Mouse (Mus musculus) forebrain, embryonic 11.5 days (tissue): ENCODE results near the gene Rcor3. TPM values are rescaled to one million over a fixed set of nuclear protein-coding genes. Genes with fewer than 3 reads are reported as not detected.

Source experiments
- ATAC-seq: fragments of 200-750 bp; cut with Nextera tagmentation; replicated peaks from 2 replicates; pipeline ENCODE4 v1.8.0; 2017; ENCODE audit warnings: moderate TSS enrichment; ENCODE audit not compliant: low FRiP score
- DNase-seq: peaks from one replicate; pipeline ENCODE4 v3.0.0-alpha.2; 2017; ENCODE audit warnings: low spot score
- H3K27ac ChIP-seq: fragments of 300-500 bp; sonication (generic); 2 replicates; pipeline ENCODE4 v1.5.1; 2014; ENCODE audit warnings: low read depth, low read length
- H3K27me3 ChIP-seq: fragments of 300-500 bp; sonication (generic); 2 replicates; pipeline ENCODE4 v1.6.1; 2014; ENCODE audit warnings: mild to moderate bottlenecking, low read length, mixed read lengths; ENCODE audit not compliant: control insufficient read depth, insufficient read depth
- H3K36me3 ChIP-seq: fragments of 300-500 bp; sonication (generic); 2 replicates; pipeline ENCODE4 v1.6.1; 2014; ENCODE audit warnings: mild to moderate bottlenecking, low read length, moderate library complexity, mixed read lengths; ENCODE audit not compliant: control insufficient read depth, insufficient read depth
- H3K4me1 ChIP-seq: fragments of 300-500 bp; sonication (generic); replicated peaks from 2 replicates; pipeline ENCODE4 v1.6.1; 2014; ENCODE audit warnings: low read length, mixed read lengths; ENCODE audit not compliant: control insufficient read depth, insufficient read depth
- H3K4me2 ChIP-seq: fragments of 300-500 bp; sonication (generic); 2 replicates; pipeline ENCODE4 v1.6.1; 2014; ENCODE audit warnings: low read depth, mild to moderate bottlenecking, low read length, moderate library complexity, mixed read lengths; ENCODE audit not compliant: severe bottlenecking
- H3K4me3 ChIP-seq: fragments of 300-500 bp; sonication (generic); 2 replicates; pipeline ENCODE4 v1.5.1; 2014; ENCODE audit warnings: low read depth, low read length
- H3K9ac ChIP-seq: fragments of 300-500 bp; sonication (generic); 2 replicates; pipeline ENCODE4 v1.6.1; 2014; ENCODE audit warnings: low read length
- H3K9me3 ChIP-seq: fragments of 300-500 bp; sonication (generic); 2 replicates; pipeline ENCODE4 v1.6.1; 2016; ENCODE audit warnings: low read length, mixed read lengths; ENCODE audit not compliant: control insufficient read depth
- WGBS: fragments of 180-500 bp; shearing (Covaris S2); extraction: QIAGEN DNeasy Blood & Tissue Kit; methylation state at CpG from one replicate; pipeline ENCODE4 v1.1.7; 2014; 5-methylcytosine and 5-hydroxymethylcytosine counted together
- polyA plus RNA-seq: library from polyadenylated mRNA; unstranded; fragments of >200 nt; fragmentation: Nextera tagmentation; extraction: Ambion mirVana; gene quantifications from 2 replicates; pipeline ENCODE4 v1.2.1, GENCODE M21; 2014

Gene Rcor3
- polyA plus RNA-seq, 1 experiment from 2014 or later: 18.1 TPM

- 81% methylated on average over 11 of the region's 11 CpGs for WGBS
- Histone ChIP-seq H3K36me3 (no peaks in the 10 kb centered on the region), H3K27ac (no peak overlapping the region), H3K27me3 (peaks cover 7% of the 10 kb centered on the region; the same call in 1 of the 2 replicates), H3K4me2 (no peak overlapping the region), H3K9me3 (no peaks in the 10 kb centered on the region), H3K4me3 (no peak overlapping the region), H3K4me1 (peaks cover 3% of the 10 kb centered on the region; the same call in 1 of the 2 replicates), H3K9ac (no peak overlapping the region)
- DNase-seq (no peak), ATAC-seq (no peak)
These were observed 46.9 kb downstream of the Rcor3 start for GRCm38 (mm10) chr1:192090689-192091567.

GRCm38 (mm10) chr1:192090281-192090680 lies 47.6 kb downstream of the Rcor3 start:
- no peak overlapping the region for H3K27ac ChIP-seq
- ATAC-seq (no peak), DNase-seq (no peak)
- peaks cover 7% of the 10 kb centered on the region; the same call in 1 of the 2 replicates for H3K27me3 ChIP-seq
- peaks cover 3% of the 10 kb centered on the region; the same call in 1 of the 2 replicates for H3K4me1 ChIP-seq
- no peak overlapping the region for H3K9ac ChIP-seq
- H3K36me3 ChIP-seq: no peaks in the 10 kb centered on the region
- no peak overlapping the region for H3K4me3 ChIP-seq
- H3K9me3 ChIP-seq: no peaks in the 10 kb centered on the region
- no peak overlapping the region for H3K4me2 ChIP-seq
- 88% methylated on average over 3 of the region's 3 CpGs for WGBS

- H3K4me1 ChIP-seq: peaks cover 3% of the 10 kb centered on the region; the same call in 1 of the 2 replicates
- H3K9ac ChIP-seq: no peak overlapping the region
- no peak overlapping the region for H3K4me3 ChIP-seq
- peaks cover 7% of the 10 kb centered on the region; the same call in 1 of the 2 replicates for H3K27me3 ChIP-seq
- DNase-seq: no peak
- H3K4me2 ChIP-seq: no peak overlapping the region
- 61% methylated on average over 9 of the region's 9 CpGs for WGBS
- no peak overlapping the region for H3K27ac ChIP-seq
- no peak for ATAC-seq
- no peaks in the 10 kb centered on the region for H3K36me3 ChIP-seq
- H3K9me3 ChIP-seq: no peaks in the 10 kb centered on the region
These were observed 48.4 kb downstream of the Rcor3 start for GRCm38 (mm10) chr1:192089208-192090166.

GRCm38 (mm10) chr1:192088011-192088410 lies 49.9 kb downstream of the Rcor3 start:
- WGBS: 83% methylated on average over 4 of the region's 4 CpGs
- peaks cover 7% of the 10 kb centered on the region; the same call in 1 of the 2 replicates for H3K27me3 ChIP-seq
- peaks cover 3% of the 10 kb centered on the region; the same call in 1 of the 2 replicates for H3K4me1 ChIP-seq
- DNase-seq: no peak
- no peak for ATAC-seq
- H3K9ac ChIP-seq: no peak overlapping the region
- H3K36me3 ChIP-seq: no peaks in the 10 kb centered on the region
- H3K27ac ChIP-seq: no peak overlapping the region
- H3K4me2 ChIP-seq: no peak overlapping the region
- H3K4me3 ChIP-seq: no peak overlapping the region
- H3K9me3 ChIP-seq: no peaks in the 10 kb centered on the region

- 86% methylated on average over 4 of the region's 4 CpGs for WGBS
- peaks cover 3% of the 10 kb centered on the region; the same call in 1 of the 2 replicates for H3K4me1 ChIP-seq
- H3K27ac ChIP-seq: no peak overlapping the region
- H3K9ac ChIP-seq: no peak overlapping the region
- ATAC-seq: no peak
- no peak overlapping the region for H3K4me2 ChIP-seq
- DNase-seq: no peak
- no peaks in the 10 kb centered on the region for H3K9me3 ChIP-seq
- no peak overlapping the region for H3K4me3 ChIP-seq
- peaks cover 7% of the 10 kb centered on the region; the same call in 1 of the 2 replicates for H3K27me3 ChIP-seq
- no peaks in the 10 kb centered on the region for H3K36me3 ChIP-seq
These were observed 50.8 kb downstream of the Rcor3 start for GRCm38 (mm10) chr1:192087098-192087497.

GRCm38 (mm10) chr1:192086279-192087037 lies 51.4 kb downstream of the Rcor3 start:
- Histone ChIP-seq H3K9me3 (no peaks in the 10 kb centered on the region), H3K27ac (no peak overlapping the region), H3K27me3 (peaks cover 7% of the 10 kb centered on the region; the same call in 1 of the 2 replicates), H3K4me3 (no peak overlapping the region), H3K4me2 (no peak overlapping the region), H3K4me1 (no peaks in the 10 kb centered on the region), H3K9ac (no peak overlapping the region), H3K36me3 (no peaks in the 10 kb centered on the region)
- ATAC-seq: no peak
- no peak for DNase-seq
- 91% methylated on average over 12 of the region's 12 CpGs for WGBS

GRCm38 (mm10) chr1:192085218-192085617 lies 52.6 kb downstream of the Rcor3 start:
- H3K27ac ChIP-seq: no peak overlapping the region
- no peak overlapping the region for H3K4me2 ChIP-seq
- DNase-seq (no peak), ATAC-seq (no peak)
- 92% methylated on average over 10 of the region's 10 CpGs for WGBS
- H3K36me3 ChIP-seq: no peaks in the 10 kb centered on the region
- H3K27me3 ChIP-seq: no peaks in the 10 kb centered on the region
- H3K9me3 ChIP-seq: no peaks in the 10 kb centered on the region
- H3K9ac ChIP-seq: no peak overlapping the region
- H3K4me3 ChIP-seq: no peak overlapping the region
- no peaks in the 10 kb centered on the region for H3K4me1 ChIP-seq

GRCm38 (mm10) chr1:192082646-192083045 lies 55.2 kb downstream of the Rcor3 start:
- no peak overlapping the region for H3K4me3 ChIP-seq
- no peak overlapping the region for H3K27ac ChIP-seq
- no peaks in the 10 kb centered on the region for H3K4me1 ChIP-seq
- no peaks in the 10 kb centered on the region for H3K36me3 ChIP-seq
- no peak for ATAC-seq
- no peaks in the 10 kb centered on the region for H3K27me3 ChIP-seq
- WGBS: 93% methylated on average over 1 of the region's 1 CpGs
- no peak overlapping the region for H3K9ac ChIP-seq
- no peaks in the 10 kb centered on the region for H3K9me3 ChIP-seq
- no peak overlapping the region for H3K4me2 ChIP-seq
- DNase-seq: no peak
